Mouse (Mus musculus) urinary bladder, postnatal 25 days (tissue): ENCODE measurements around the gene Dgkz.

ENCODE experiments used
- DNase-seq: peaks from one replicate; pipeline ENCODE4 v3.0.0; 2022; ENCODE audit warnings: low spot score

Dgkz gene

DNA sequence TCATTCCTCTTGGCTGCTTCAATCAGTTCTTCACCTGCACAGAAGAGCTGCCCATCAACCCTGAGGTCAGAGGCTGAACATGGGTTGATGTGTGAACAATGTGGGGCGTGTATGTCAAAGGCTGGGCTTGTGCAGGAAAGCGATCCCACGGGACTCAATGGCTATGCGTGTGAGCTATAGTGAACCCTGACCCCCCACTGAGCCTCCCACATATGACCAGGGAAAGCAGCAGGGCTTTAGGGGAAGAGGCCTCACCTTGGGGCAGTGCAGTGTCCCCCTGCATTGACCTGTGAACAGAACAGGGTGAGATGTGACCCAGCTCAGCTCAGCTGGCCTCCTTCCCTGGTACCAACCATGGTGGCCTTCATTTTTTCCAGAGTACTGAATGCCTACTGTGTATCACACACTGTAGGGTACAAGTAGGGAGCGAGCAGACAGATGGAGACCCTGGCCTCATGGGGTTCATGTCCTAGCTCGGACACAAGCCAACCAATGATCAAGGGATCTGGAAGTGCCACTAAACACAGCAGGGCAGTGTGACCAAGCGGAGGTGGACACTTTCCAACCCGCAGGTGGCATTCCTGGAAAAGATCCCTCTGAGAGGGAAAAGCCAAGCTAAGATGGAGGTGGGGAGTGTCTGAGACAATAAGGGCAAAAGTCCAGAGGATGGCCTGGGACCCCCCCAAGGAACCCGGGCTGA is 40.7 kb downstream of the Dgkz start:
- DNase-seq, result no peak

DNA sequence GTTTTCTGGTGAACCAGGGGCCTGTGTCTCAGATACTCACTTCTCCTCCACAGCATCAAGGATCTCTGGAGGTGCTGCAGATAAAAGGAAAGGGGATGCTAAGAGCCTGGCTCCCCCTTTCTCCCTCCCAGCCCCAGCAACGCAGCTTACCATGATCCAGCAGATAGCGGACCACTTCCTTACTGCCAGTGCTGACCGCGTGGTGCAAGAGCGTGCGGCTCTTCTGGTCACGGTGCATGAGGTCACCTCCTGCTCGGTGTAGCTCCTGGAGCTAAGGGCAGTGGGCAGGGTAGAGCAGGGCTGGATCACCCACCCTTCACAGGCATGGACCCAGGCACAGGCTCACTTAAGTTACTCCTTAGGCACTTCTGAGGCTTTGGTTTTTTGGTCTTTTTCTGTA is 41.6 kb downstream of the Dgkz start:
- DNase-seq, result no peak

DNA sequence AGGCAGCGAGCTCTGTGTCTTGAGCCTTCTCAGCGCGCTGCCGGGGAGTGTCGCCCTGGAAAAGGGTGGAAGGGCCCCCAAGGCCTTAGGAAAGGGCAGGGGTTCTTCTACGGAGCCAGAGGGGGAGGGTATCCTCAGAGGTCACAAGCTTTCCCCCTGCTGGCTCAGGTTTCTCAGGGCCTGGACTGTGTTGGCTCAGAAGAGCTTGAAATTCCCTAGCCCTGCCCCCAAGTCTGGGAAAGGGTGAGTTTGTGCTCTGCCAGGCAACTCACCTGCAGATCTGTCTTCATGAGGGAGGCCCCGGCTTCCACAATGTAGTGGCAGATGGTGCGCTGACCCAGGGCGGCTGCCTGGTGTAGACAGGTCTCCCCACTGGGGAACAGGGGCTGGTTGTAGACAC is 42.2 kb downstream of the Dgkz start:
- no peak for DNase-seq

DNA sequence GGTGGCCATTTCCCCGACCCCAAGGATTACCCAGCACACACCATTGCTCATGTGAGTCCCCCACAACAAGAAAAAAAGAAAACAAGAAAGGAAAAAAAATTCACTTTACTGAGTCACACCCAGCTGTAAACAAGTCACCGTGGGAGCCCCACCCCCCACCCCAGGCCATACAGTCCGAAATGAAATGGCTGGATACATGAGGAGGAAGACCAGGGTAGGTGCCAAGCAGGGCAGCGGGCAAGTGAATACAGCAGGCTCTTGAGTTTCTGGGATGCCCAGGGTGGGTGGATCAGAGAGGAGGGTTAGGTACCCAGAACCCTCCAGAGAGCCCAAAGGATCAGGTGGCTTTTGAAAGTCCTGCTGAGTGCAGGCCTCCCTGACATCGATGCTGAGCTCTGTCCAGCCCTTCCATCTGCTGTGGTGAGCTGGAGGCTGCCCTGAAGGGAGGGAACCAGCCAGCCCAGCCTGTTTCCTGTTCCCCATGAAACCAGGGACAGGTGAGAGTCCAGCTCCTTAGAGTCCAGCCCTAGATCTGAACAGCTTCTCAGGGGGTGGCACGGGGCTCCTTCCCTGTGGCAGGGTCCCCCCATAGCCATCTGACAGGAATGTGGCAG is 42.8 kb downstream of the Dgkz start:
- no peak for DNase-seq

DNA sequence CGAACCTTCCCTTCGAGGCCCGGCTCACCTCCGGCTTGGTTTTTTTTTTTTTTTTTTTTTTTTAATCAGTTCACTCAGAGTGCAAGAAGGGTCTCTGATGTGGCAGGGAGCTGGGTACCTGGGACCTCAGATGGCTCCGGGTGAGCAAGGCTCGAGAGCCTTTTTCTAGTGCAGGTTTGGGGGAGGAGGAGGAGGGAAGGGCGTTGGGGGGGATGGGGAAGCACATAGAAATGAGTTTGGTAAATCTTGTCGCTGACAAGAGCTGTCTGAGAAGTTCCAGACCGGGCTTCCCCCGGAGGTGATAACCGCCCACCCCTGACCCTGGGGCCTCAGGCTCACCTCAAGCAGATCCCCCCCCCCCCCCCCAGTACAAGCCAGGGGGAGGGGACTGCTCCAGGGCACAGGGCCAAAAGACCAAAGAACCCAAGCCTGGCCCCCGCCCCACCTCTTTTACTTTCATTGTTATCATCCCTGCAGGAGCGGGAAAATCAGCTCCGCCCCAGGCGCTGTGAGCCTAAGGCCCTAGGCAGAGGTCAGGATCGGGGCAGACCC is 43.4 kb downstream of the Dgkz start, which contains the start of gene Mdk:
TSS of gene Mdk (minus strand) at position 138 of the 552 bp plus-strand sequence.
- no peak for DNase-seq

DNA sequence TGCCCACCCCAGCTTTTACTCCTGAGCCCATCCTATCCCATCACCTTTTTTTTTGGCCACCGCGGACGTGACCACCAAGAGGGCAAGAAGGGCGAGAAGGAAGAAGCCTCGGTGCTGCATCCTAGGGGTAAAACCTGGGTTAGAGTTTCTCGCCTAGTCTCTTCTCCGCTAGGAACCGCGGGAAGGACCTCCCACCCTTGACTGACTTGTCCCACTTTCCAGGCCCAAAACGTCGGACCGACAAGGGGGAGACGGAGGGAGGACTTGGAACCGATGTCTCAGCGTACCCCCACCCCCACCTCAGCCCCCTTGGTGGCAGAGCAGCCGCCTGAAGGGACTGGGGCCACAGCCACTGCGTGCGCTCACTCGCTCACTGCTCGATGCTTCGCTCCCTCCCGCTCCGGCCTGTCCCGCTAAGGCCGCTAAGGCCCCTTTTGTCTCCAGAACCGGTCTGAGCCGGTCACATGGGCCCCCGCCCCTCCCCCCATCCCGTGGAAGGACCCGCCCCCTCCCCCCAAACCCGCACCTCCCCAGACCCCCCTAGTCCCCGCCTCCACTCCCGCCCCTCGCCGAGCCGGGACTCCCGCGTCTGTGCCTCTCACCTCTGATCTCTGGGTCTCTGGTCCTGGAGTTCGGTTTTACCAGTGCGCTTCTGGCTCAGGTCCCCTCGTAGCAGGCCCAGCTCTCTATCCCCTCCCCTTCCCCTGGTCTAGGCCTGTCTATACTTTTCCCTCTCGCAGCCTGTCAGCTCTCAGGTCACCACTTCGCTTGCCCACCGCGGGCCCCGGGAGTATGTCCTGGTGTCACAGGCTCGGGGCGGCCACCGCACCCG is 44.1 kb downstream of the Dgkz start:
- DNase-seq, result no peak

DNA sequence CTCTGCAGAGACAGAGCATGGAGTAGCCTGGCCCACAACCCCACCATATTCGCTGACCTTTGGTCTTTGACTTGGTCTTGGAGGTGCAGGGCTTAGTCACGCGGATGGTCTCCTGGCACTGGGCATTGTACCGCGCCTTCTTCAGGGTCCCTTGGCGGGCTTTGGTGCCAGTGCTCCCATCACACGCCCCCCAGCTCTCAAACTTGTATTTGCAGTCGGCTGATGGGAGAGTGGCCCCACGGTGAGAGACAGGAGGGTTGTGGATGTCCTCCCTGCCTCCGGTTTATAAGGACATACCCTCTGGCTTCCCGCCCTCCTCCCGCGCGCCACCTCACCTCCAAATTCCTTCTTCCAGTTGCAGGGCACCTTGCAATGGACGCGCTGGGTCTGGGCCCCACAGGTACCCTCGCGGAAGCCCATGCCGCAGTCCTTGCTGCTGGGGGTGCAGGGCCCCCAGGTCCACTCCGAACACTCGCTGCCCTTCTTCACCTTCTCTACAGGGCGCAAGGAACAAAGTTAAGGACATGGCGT is 44.8 kb downstream of the Dgkz start:
- DNase-seq, result no peak

DNA sequence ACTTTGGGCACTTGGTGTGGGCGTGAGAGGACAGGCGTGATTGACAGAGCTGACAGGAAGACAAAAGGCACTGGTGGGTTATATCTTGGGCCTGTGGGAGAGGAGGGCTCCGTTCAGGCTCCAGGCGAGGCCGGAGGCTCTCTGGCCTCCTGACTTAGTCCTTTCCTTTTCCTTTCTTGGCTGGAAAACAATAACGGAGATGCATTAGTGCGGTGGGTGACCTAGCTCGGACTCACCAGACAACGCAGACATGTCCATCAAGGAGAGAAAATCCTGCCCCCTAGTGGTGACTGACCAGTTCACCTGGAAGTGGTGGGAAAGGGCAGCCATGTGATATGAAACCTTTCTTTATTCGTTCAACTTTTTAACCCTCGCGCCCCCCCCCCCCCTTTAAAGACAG is 45.7 kb downstream of the Dgkz start:
- DNase-seq, result peak; percentile 63

DNA sequence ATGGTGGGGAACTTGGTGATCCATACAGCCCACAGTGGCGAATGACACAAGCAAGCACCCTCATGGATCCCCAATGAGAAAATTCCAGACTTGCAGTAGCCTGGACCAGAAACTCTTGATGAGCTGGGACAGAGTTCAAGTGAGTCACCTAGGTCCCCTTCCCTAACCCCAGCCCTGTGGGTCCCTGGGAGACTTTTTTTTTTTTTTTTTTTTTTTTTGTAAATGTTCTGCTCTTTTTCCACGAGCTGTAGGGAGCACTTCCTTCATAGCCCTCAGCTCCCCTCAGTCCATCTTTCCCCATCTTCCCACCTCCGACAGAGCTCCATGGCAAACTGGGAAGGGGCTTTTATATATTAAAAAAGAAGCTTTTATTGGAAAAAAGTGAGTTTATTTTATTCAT is 46.2 kb downstream of the Dgkz start:
- DNase-seq, result no peak

DNA sequence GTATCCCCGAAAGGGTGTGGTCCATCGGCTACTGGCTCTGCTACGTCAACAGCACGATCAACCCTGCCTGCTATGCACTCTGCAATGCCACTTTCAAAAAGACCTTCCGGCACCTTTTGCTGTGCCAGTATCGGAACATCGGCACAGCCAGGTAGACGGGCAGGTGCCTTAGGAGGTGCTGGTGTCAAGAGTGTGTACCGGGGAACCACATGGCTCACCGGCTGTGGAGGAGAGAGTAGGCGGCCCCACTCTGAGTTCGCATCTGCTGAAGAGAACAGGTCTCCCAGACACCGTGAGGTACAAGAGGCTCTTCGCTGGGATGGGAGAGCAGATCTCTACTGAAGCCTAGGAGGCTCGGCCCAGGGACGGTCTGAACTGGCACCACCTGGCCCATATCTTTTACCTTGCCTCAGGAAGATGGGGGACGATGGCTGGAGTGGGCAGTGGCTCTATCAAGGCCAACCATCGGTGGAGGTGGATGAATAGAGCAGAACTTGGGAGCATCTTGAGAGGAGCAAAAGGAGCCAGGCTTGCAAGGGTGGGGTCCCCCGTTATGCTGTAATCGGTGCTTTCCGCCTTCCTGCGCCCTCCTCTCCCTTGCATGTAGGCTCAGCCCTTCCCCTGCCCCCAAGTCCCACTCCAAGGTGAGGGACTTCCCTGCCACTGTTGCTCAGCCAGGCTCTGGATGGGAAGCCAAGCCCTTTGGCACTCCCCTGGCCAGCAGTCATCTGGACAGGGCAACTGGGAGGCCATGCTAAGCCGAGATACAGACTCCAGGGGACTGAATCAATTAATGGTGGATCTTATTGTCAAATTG is 46.9 kb downstream of the Dgkz start:
- no peak for DNase-seq

DNA sequence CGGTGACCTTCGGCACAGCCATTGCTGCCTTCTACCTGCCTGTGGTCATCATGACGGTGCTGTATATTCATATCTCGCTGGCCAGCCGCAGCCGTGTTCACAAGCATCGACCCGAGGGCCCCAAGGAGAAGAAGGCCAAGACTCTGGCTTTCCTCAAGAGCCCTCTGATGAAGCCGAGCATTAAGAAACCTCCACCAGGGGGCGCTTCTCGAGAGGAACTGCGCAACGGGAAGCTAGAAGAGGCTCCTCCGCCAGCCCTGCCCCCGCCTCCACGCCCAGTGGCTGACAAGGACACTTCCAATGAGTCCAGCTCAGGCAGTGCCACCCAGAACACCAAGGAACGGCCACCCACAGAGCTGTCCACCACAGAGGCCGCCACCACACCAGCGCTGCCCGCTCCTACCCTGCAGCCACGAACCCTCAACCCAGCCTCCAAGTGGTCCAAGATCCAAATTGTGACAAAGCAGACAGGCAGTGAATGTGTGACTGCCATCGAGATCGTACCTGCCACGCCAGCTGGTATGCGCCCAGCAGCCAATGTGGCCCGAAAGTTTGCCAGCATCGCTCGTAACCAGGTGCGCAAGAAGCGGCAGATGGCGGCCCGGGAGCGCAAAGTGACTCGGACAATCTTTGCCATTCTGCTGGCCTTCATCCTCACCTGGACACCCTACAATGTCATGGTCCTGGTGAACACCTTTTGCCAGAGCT is 47.7 kb downstream of the Dgkz start:
- DNase-seq, result peak; percentile 76

DNA sequence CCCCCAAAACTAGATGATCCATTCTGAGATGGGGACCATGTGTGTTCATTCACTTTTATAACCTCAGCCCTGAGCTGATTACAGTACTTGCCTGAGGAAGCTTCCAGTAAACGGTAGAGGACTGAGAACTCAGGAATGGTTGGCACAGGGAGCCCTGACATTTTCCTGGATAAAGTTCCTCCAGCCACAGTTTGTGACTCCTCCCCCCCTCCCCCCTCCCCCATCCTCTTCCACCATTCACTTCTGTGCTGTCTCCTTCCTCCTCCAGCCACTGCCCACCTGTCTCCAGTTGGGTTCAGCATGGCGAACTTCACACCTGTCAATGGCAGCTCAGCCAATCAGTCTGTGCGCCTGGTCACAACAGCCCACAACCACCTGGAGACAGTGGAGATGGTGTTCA is 48.7 kb downstream of the Dgkz start, which contains the start of gene Chrm4:
TSS of gene Chrm4 (plus strand) at position 301 of the 400 bp plus-strand sequence.
- no peak for DNase-seq

DNA sequence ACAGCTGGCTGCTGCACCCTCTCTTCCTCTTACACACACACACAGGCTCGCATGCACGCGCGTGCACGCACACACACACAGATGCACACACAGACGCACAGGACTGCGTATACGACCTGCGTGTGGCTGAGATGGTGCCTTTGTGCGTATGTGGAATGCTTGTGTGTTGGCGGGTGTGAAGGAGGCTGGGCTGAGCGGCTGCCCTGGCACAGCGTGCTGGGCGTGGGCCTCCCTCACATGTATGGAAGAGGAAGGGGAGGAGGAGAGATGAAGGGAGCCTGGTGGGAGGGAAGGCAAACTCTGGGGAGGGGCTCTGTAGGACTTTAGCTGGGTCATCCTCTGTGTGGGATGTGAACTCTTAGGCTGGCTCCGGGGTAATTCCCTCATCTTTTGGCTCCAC is 50.2 kb downstream of the Dgkz start:
- DNase-seq, result no peak

DNA sequence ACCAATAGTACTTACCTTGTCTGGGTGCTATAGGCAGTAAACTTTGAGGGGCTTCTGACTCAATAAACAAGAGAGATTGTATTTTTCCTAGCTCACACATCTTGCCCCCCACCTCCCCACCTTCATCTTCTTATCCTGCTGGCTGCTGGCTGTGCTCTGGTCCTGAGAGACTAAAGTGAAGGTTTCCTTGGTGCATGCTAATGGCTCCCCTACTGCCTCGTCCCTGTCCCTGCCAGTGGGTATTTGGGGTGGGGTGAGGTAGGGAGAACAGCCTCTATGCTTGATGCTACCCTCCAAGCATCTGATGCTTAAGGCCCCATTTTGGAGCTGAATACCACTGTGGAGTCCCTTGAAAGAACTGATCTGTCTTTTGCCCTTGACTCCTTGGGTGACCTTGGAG is 50.9 kb downstream of the Dgkz start:
- no peak for DNase-seq

DNA sequence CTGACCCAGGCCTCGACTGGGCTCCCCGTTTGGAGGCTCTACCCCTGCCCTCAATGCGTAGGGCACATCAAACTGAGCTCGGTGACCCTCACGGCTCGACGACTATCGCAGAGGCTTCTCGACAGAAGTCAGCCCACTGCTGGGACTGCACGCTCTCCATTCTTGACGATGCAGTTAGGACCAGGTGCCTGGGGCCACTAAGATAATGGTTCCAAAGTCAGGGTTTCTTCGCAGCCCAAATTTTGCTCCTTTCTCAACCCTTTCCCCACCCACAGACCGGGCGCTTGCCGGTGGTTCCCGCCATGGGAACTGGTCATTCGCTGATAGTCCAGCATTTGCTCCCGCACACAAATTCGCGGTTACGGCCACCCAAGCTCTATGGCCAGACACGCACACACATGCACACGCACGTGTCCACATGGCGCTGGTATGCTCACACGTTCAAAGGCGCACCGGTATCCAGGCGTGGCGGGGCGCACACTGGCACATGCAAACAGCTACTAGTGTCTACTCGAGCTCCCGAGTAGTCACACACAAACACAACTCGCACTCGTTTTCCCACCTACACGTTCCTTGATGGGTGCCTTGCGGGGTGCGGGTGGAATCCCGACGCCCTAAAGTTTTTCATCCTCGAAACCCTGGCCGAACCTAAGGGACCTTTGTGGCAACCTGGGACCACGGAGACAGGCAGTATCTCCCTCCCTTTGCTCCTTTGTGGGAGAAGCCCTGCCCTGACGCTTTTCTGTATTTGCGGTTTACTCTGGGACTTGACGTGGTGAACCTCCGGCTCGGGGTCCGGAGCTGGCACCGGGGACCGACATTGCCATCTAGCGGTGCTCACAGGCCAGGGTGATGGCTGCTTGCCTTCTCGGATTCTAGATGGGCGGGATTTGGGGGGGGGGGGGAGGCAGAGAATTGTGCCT is 52.0 kb downstream of the Dgkz start:
- peak; percentile 56 for DNase-seq

DNA sequence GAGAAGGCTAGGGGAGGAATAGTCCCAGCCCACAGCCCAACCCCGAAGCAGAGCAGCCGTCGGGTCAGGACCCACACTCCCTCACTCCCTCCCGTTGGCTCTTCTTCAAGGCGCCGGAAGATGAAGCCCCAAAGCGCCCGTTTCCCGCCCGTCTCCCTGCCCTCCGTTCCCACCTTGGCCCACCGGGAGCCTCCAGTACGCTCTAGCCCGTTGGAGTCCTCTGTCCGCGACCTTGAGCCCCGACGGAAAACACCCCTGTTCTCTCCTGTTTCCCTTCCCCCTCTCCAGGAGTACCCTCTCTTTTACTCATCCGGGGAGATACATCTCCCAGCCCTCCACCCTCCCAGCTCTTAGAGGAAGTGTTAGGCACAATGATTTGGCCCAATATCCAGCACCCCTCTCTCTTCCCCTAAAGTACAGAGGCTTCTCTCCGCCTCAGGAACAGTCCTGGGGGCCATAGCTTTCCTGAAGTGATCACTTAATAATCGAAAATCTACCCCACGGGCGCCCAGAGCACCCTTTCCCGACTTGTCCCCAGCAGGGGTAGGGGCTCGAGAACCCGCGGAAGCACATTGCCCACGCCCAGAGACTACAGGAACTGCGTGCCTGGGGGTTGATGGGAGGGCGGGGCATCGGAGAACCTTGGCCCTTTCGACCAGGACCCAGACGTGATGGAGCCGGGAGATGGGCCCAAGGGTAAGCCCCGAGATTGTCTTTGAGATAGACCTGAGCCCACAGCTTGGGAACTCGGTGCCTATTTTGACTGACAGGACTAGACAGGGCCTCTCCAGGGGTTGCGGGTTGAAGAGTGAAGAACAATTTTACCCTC is 52.9 kb downstream of the Dgkz start:
- DNase-seq, result no peak

DNA sequence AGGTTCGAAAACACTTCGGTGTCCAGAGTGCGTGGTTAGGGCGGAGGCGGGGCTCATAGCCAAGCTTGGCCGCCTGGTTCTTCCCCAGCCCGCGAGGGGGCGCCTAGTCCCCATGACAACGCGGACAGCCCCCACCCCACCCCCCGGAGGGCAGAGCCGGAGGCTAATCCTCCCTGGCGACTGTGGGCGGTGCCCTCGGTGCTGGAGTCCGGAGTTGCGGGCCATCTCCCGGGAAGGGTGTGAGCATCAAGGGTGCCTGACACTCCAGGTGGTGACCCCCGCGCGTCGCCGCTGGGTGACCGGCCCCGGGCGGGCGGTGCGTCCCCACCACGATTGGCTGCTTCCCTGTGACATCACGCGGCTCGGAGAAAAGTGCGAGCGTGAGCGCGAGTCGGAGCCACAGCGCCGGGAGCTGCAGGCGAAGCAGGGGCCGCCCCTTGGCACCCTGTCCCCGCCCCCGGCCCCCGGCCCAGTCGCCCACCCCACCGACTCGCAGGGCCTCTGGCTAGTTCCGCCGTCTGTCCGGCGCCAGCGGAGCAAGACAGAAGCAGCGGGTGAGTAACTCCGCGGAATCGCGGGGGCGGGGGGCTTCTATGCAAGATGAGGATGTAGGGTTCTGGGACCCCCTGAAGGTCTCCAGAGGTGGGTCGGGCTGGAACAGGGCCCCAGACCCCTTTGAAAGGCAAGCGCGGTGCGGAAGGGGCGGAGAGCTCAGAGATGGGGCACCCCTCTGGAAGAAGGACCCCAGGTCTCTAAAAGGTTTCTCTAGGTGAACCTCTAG is 53.7 kb downstream of the Dgkz start:
- no peak for DNase-seq

DNA sequence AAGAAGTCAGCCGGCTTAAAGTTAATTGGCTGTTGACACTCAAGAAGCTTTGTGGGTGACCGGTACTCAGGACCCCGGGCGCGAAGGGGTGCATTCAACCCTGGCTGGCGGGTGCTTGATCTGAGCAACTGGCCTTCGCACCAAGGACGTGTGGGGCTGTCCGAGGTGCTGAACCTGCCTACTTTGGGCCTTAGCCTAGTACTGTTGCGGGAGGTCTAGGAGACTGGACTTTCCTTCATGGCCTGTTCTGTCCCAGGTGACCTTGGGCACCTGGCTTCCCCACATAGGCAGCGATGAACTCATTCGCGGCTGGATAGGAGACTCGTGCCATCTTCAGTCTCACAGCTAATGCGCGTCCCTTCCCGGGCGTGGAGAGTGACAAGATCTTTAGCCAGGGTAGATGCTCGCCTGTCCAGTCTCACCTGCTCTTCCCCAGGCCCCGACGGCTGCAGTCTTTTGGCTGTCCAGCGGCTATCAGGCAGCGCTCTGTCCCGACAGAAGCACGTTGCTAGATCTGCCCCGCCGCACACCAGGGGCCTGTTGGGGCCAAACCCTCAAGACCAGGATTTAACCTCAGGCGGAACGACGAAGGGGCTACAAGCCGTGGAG is 54.4 kb downstream of the Dgkz start:
- peak; percentile 74 for DNase-seq
